Comparison of ENCODE assay signal across 7 mouse cellular contexts in genomic region chr7:12909498-12909962, GRCm38 (mm10). TPM values are rescaled to one million over a fixed set of nuclear protein-coding genes. Genes with fewer than 3 reads are reported as not detected.
A peak's percentile ranks its signal among the peaks of the same experiment; 100 is the strongest.
DNase-seq lines count a peak whose midpoint lies in the region; ATAC-seq and TF ChIP-seq lines count a peak whose summit lies in the region.

No protein-coding gene starts in this region.

- peak overlapping the region; percentile 32; the same call in 1 of the 2 replicates for H3K27ac ChIP-seq in embryonic facial prominence, embryonic 11.5 days (replicated peaks; ENCODE audit: low read depth, low read length)
- H3K27ac ChIP-seq in heart, adult 2 months, result peak overlapping the region; percentile 91
- peak overlapping the region; percentile 59 for H3K27ac ChIP-seq in kidney, adult 2 months (ENCODE audit: insufficient read depth, low read depth, low read length)
- H3K27ac ChIP-seq in limb, embryonic 12.5 days, result peak overlapping the region; percentile 80
- peak overlapping the region; percentile 75 for H3K27ac ChIP-seq in midbrain, embryonic 13.5 days

- peak; percentile 73 for DNase-seq in adrenal gland, postnatal 25 days
- DNase-seq in embryonic facial prominence, embryonic 11.5 days (ENCODE audit: low spot score), result peak; percentile 79
- peak; percentile 75 to 77 for DNase-seq in heart, adult 2 months
- peak; percentile 83 for DNase-seq in kidney, adult 2 months
- peak; percentile 18 for DNase-seq in spleen, adult 12 weeks (ENCODE audit: low spot score)

- ATAC-seq in embryonic facial prominence, embryonic 11.5 days (replicated peaks; ENCODE audit: insufficient number of reproducible peaks, low FRiP score, low TSS enrichment, low read depth), result 0 out of 2 replicates have a peak, but pooled peaks have one; percentile 29
- ATAC-seq in limb, embryonic 12.5 days (ENCODE audit: insufficient number of reproducible peaks, insufficient read depth, low FRiP score, low TSS enrichment, low read depth), result peak; percentile 27; the same call in 1 of the 2 replicates
- peak; percentile 68 for ATAC-seq in midbrain, embryonic 13.5 days

- no peak overlapping the region; the same call in 1 of the 2 replicates for H3K9ac ChIP-seq in embryonic facial prominence, embryonic 11.5 days (replicated peaks; ENCODE audit: low read length)
- peak overlapping the region; percentile 47 for H3K9ac ChIP-seq in heart, adult 2 months (ENCODE audit: low read depth, low read length)
- no peak overlapping the region for H3K9ac ChIP-seq in limb, embryonic 12.5 days (replicated peaks)
- peak overlapping the region; percentile 60; the same call in 1 of the 2 replicates for H3K9ac ChIP-seq in midbrain, embryonic 13.5 days (replicated peaks)

- TF ChIP-seq POLR2A in heart, adult 2 months (IDR thresholded peaks at IDR 0.05; ENCODE audit: insufficient read depth, low read depth, low read length), result no peak
- no peak for TF ChIP-seq POLR2A in kidney, adult 2 months (IDR thresholded peaks at IDR 0.05; ENCODE audit: low read depth, low read length)

- no peak overlapping the region; the same call in 1 of the 2 replicates for H3K4me2 ChIP-seq in embryonic facial prominence, embryonic 11.5 days (ENCODE audit: low read depth, low read length)
- H3K4me2 ChIP-seq in limb, embryonic 12.5 days, result peak overlapping the region; percentile 57
- peak overlapping the region; percentile 62 for H3K4me2 ChIP-seq in midbrain, embryonic 13.5 days (replicated peaks)

- intact Hi-C loops in heart, adult 2 months (cut with DNase I), result loop anchor here (2.0 kb wide), 2 partner anchors 99 to 137 kb away; no protein-coding TSS in a partner anchor

- no peak overlapping the region for H3K4me3 ChIP-seq in embryonic facial prominence, embryonic 11.5 days (ENCODE audit: low read depth, low read length)
- peak overlapping the region; percentile 52 for H3K4me3 ChIP-seq in heart, adult 2 months
- peak overlapping the region; percentile 59 for H3K4me3 ChIP-seq in kidney, adult 2 months (ENCODE audit: insufficient read depth, low read depth, low read length)
- peak overlapping the region; percentile 45 for H3K4me3 ChIP-seq in limb, embryonic 12.5 days (replicated peaks)
- peak overlapping the region; percentile 47 for H3K4me3 ChIP-seq in midbrain, embryonic 13.5 days (replicated peaks)

- TF ChIP-seq EP300 in heart, adult 2 months (IDR thresholded peaks at IDR 0.05; ENCODE audit: insufficient read depth, low read depth, low read length), result no peak

- no peaks in the 10 kb centered on the region for H3K79me2 ChIP-seq in heart, adult 2 months (replicated peaks; ENCODE audit: control insufficient read depth, insufficient read depth, low read length)

- no peaks in the 10 kb centered on the region for H3K9me3 ChIP-seq in embryonic facial prominence, embryonic 11.5 days (replicated peaks; ENCODE audit: control insufficient read depth, low read length)
- H3K9me3 ChIP-seq in limb, embryonic 12.5 days, result no peaks in the 10 kb centered on the region
- H3K9me3 ChIP-seq in midbrain, embryonic 13.5 days, result no peaks in the 10 kb centered on the region

- H3K4me1 ChIP-seq in embryonic facial prominence, embryonic 11.5 days (ENCODE audit: control insufficient read depth, insufficient read depth, low read length), result no peaks in the 10 kb centered on the region
- H3K4me1 ChIP-seq in heart, adult 2 months (ENCODE audit: control insufficient read depth, insufficient read depth, low read length), result peaks cover 1% of the 10 kb centered on the region; the same call in 1 of the 2 replicates
- peaks cover 3% of the 10 kb centered on the region; the same call in 1 of the 2 replicates for H3K4me1 ChIP-seq in kidney, adult 2 months (ENCODE audit: control insufficient read depth, insufficient read depth, low read length)
- peaks cover 3% of the 10 kb centered on the region; the same call in 1 of the 2 replicates for H3K4me1 ChIP-seq in limb, embryonic 12.5 days (replicated peaks)
- peaks cover 10% of the 10 kb centered on the region for H3K4me1 ChIP-seq in midbrain, embryonic 13.5 days (replicated peaks)

- 34% methylated on average over 7 of the region's 7 CpGs for WGBS in embryonic facial prominence, embryonic 11.5 days
- 24% methylated on average over 7 of the region's 7 CpGs for WGBS in heart, adult 2 months
- 32% methylated on average over 7 of the region's 7 CpGs for WGBS in kidney, adult 2 months
- WGBS in limb, embryonic 12.5 days, result 42% methylated on average over 7 of the region's 7 CpGs
- WGBS in midbrain, embryonic 13.5 days, result 42% methylated on average over 7 of the region's 7 CpGs

- no peaks in the 10 kb centered on the region for H3K27me3 ChIP-seq in embryonic facial prominence, embryonic 11.5 days (ENCODE audit: control insufficient read depth, insufficient read depth, low read length)
- no peaks in the 10 kb centered on the region for H3K27me3 ChIP-seq in heart, adult 2 months (ENCODE audit: control insufficient read depth, insufficient read depth, low read length)
- H3K27me3 ChIP-seq in kidney, adult 2 months (replicated peaks; ENCODE audit: control insufficient read depth, insufficient read depth, low read length), result no peaks in the 10 kb centered on the region
- H3K27me3 ChIP-seq in limb, embryonic 12.5 days, result no peaks in the 10 kb centered on the region
- no peaks in the 10 kb centered on the region for H3K27me3 ChIP-seq in midbrain, embryonic 13.5 days

- TF ChIP-seq CTCF in heart, adult 2 months (IDR thresholded peaks at IDR 0.05), result peak; percentile 88
- peak; percentile 58 for TF ChIP-seq CTCF in kidney, adult 2 months (conservative IDR thresholded peaks at IDR 0.05; ENCODE audit: insufficient read depth, insufficient read length, low read depth, low read length)

- peaks cover 2% of the 10 kb centered on the region; the same call in 1 of the 2 replicates for H3K36me3 ChIP-seq in embryonic facial prominence, embryonic 11.5 days (replicated peaks; ENCODE audit: control insufficient read depth, insufficient read depth, low read depth, low read length)
- no peaks in the 10 kb centered on the region for H3K36me3 ChIP-seq in heart, adult 2 months (ENCODE audit: control insufficient read depth, insufficient read depth, low read length)
- no peaks in the 10 kb centered on the region for H3K36me3 ChIP-seq in kidney, adult 2 months (ENCODE audit: control insufficient read depth, insufficient read depth, low read length)
- H3K36me3 ChIP-seq in limb, embryonic 12.5 days, result peaks cover 49% of the 10 kb centered on the region
- peaks cover 47% of the 10 kb centered on the region for H3K36me3 ChIP-seq in midbrain, embryonic 13.5 days

RNA-seq across cellular contexts. Expression of gene Zscan22, which starts 11.9 kb away (rescaled TPM):
- 13.6 and 17.5 TPM in 2 replicates for total RNA-seq in adrenal gland, postnatal 25 days (2021)
- polyA plus RNA-seq in embryonic facial prominence, embryonic 11.5 days (2014; fragmentation: Nextera tagmentation; extraction: Ambion mirVana), result 26.4 and 27.5 TPM in 2 replicates
- total RNA-seq in heart, adult 2 months (2021), result 1 to 10 TPM; 5.7 TPM
- 6.0 and 9.2 TPM in 2 replicates for polyA plus RNA-seq in heart, adult 2 months (2012; rRNA removed)
- polyA plus RNA-seq in kidney, adult 2 months (2012; rRNA removed), result 11.6 and 12.5 TPM in 2 replicates
- polyA plus RNA-seq in limb, embryonic 12.5 days (2016; fragmentation: Nextera tagmentation; extraction: Ambion mirVana), result 15.6 and 16.4 TPM in 2 replicates
- 10.4 and 10.5 TPM in 2 replicates for polyA plus RNA-seq in midbrain, embryonic 13.5 days (2015; fragmentation: Nextera tagmentation; extraction: Ambion mirVana)

RNA-seq across cellular contexts. Expression of gene Rps5, which starts 12.6 kb away (rescaled TPM):
- total RNA-seq in adrenal gland, postnatal 25 days (2021), result 829 and 881 TPM in 2 replicates
- 950 and 1,039 TPM in 2 replicates for polyA plus RNA-seq in embryonic facial prominence, embryonic 11.5 days (2014; fragmentation: Nextera tagmentation; extraction: Ambion mirVana)
- 100 to 1,000 TPM; 525 to 621 TPM for total RNA-seq in heart, adult 2 months (2021)
- 842 and 914 TPM in 2 replicates for polyA plus RNA-seq in heart, adult 2 months (2012; rRNA removed)
- 1,384 and 1,441 TPM in 2 replicates for polyA plus RNA-seq in kidney, adult 2 months (2012; rRNA removed)
- 884 and 916 TPM in 2 replicates for polyA plus RNA-seq in limb, embryonic 12.5 days (2016; fragmentation: Nextera tagmentation; extraction: Ambion mirVana)
- polyA plus RNA-seq in midbrain, embryonic 13.5 days (2015; fragmentation: Nextera tagmentation; extraction: Ambion mirVana), result 680 and 686 TPM in 2 replicates

RNA-seq across cellular contexts. Expression of gene Rnf225, which starts 17.7 kb away (rescaled TPM):
- total RNA-seq in adrenal gland, postnatal 25 days (2021), result 0.18 and 0.29 TPM in 2 replicates
- polyA plus RNA-seq in embryonic facial prominence, embryonic 11.5 days (2014; fragmentation: Nextera tagmentation; extraction: Ambion mirVana), result 0.56 and 0.69 TPM in 2 replicates
- under 1 TPM; 0.18 to 0.23 TPM for total RNA-seq in heart, adult 2 months (2021)
- polyA plus RNA-seq in heart, adult 2 months (2012; rRNA removed), result 0.12 and 0.14 TPM in 2 replicates
- polyA plus RNA-seq in kidney, adult 2 months (2012; rRNA removed), result 0.08 and 0.11 TPM in 2 replicates
- 0.70 and 0.83 TPM in 2 replicates for polyA plus RNA-seq in limb, embryonic 12.5 days (2016; fragmentation: Nextera tagmentation; extraction: Ambion mirVana)
- polyA plus RNA-seq in midbrain, embryonic 13.5 days (2015; fragmentation: Nextera tagmentation; extraction: Ambion mirVana), result 0.69 and 1.1 TPM in 2 replicates

RNA-seq across cellular contexts. Expression of gene Zfp128, which starts 28.6 kb away (rescaled TPM):
- 3.6 and 3.7 TPM in 2 replicates for total RNA-seq in adrenal gland, postnatal 25 days (2021)
- polyA plus RNA-seq in embryonic facial prominence, embryonic 11.5 days (2014; fragmentation: Nextera tagmentation; extraction: Ambion mirVana), result 6.5 and 6.9 TPM in 2 replicates
- 1 to 10 TPM; 3.0 to 3.5 TPM for total RNA-seq in heart, adult 2 months (2021)
- polyA plus RNA-seq in heart, adult 2 months (2012; rRNA removed), result 1.3 and 3.0 TPM in 2 replicates
- 1.3 and 1.4 TPM in 2 replicates for polyA plus RNA-seq in kidney, adult 2 months (2012; rRNA removed)
- polyA plus RNA-seq in limb, embryonic 12.5 days (2016; fragmentation: Nextera tagmentation; extraction: Ambion mirVana), result 7.1 and 8.0 TPM in 2 replicates
- 7.4 and 7.6 TPM in 2 replicates for polyA plus RNA-seq in midbrain, embryonic 13.5 days (2015; fragmentation: Nextera tagmentation; extraction: Ambion mirVana)

RNA-seq across cellular contexts. Expression of gene Zfp324, which starts 56.1 kb away (rescaled TPM):
- total RNA-seq in adrenal gland, postnatal 25 days (2021), result 12.8 and 13.1 TPM in 2 replicates
- polyA plus RNA-seq in embryonic facial prominence, embryonic 11.5 days (2014; fragmentation: Nextera tagmentation; extraction: Ambion mirVana), result 7.9 and 8.9 TPM in 2 replicates
- total RNA-seq in heart, adult 2 months (2021), result 1 to 10 TPM; 2.6 to 3.6 TPM
- polyA plus RNA-seq in heart, adult 2 months (2012; rRNA removed), result 2.3 and 2.9 TPM in 2 replicates
- polyA plus RNA-seq in kidney, adult 2 months (2012; rRNA removed), result 4.8 and 5.9 TPM in 2 replicates
- 10.9 and 13.3 TPM in 2 replicates for polyA plus RNA-seq in limb, embryonic 12.5 days (2016; fragmentation: Nextera tagmentation; extraction: Ambion mirVana)
- polyA plus RNA-seq in midbrain, embryonic 13.5 days (2015; fragmentation: Nextera tagmentation; extraction: Ambion mirVana), result 13.7 and 15.4 TPM in 2 replicates

Comparison
In these comparisons a context has a peak if more than half of its experiments do, and no peak if none do; other contexts are left out.
1. DNase-seq: peak in every context shown above with its lines; median percentile 83 in kidney, adult 2 months; 79 in embryonic facial prominence, embryonic 11.5 days; 76 in heart, adult 2 months; 73 in adrenal gland, postnatal 25 days; 18 in spleen, adult 12 weeks.
2. H3K27ac ChIP-seq: peak in every context shown above with its lines; median percentile 91 in heart, adult 2 months; 80 in limb, embryonic 12.5 days; 75 in midbrain, embryonic 13.5 days; 59 in kidney, adult 2 months; 32 in embryonic facial prominence, embryonic 11.5 days.
3. H3K9ac ChIP-seq: peak in heart, adult 2 months (single experiment) and midbrain, embryonic 13.5 days (single experiment); none in embryonic facial prominence, embryonic 11.5 days (single experiment) and limb, embryonic 12.5 days (single experiment).
4. Peak in every context shown above with its lines, with median percentiles within 50 percentile points of each other: ATAC-seq.